Mouse (Mus musculus) stomach, postnatal 0 days (tissue): ENCODE results near the gene C2cd5.

Experiments used
- CTCF ChIP-seq: IDR thresholded peaks from 2 replicates; pipeline ENCODE4 v1.5.1; 2016; ENCODE audit warnings: antibody characterized with exemption, low read depth, mild to moderate bottlenecking, moderate library complexity
- EP300 ChIP-seq: optimal IDR thresholded peaks from 2 replicates; pipeline ENCODE3; 2016; ENCODE audit warnings: antibody characterized with exemption

- no peak for TF ChIP-seq CTCF
- TF ChIP-seq EP300, result no peak
These were observed 132.5 kb downstream of the C2cd5 start for GRCm38 (mm10) chr6:142967407-142967806.
